Mouse (Mus musculus) hindbrain, embryonic 16.5 days (tissue): ENCODE measurements around the gene Gm29797. TPM values are rescaled to one million over a fixed set of nuclear protein-coding genes. Genes with fewer than 3 reads are reported as not detected.

Source experiments
- ATAC-seq: fragments of 200-750 bp; cut with Nextera tagmentation; 2 replicates; pipeline ENCODE4 v1.8.0; 2017; ENCODE audit warnings: moderate TSS enrichment, moderate library complexity
- H3K27ac ChIP-seq: fragments of 300-500 bp; sonication (generic); 2 replicates; pipeline ENCODE4 v1.5.1; 2014; ENCODE audit warnings: low read depth, mild to moderate bottlenecking, control low read depth, low read length, moderate library complexity
- H3K27me3 ChIP-seq: fragments of 300-500 bp; sonication (generic); replicated peaks from 2 replicates; pipeline ENCODE4 v1.6.1; 2014; ENCODE audit warnings: low read length; ENCODE audit not compliant: control insufficient read depth, insufficient read depth
- H3K36me3 ChIP-seq: fragments of 300-500 bp; sonication (generic); 2 replicates; pipeline ENCODE4 v1.6.1; 2014; ENCODE audit warnings: mild to moderate bottlenecking, low read length, moderate library complexity, mixed read lengths; ENCODE audit not compliant: control insufficient read depth, insufficient read depth
- H3K4me1 ChIP-seq: fragments of 300-500 bp; sonication (generic); 2 replicates; pipeline ENCODE4 v1.6.1; 2014; ENCODE audit warnings: low read depth, low read length; ENCODE audit not compliant: control insufficient read depth, insufficient read depth
- H3K4me2 ChIP-seq: fragments of 300-500 bp; sonication (generic); 2 replicates; pipeline ENCODE4 v1.6.1; 2014; ENCODE audit warnings: mild to moderate bottlenecking, low read length, control low read depth, moderate library complexity
- H3K4me3 ChIP-seq: fragments of 300-500 bp; sonication (generic); 2 replicates; pipeline ENCODE4 v1.5.1; 2014; ENCODE audit warnings: mild to moderate bottlenecking, low read length, control low read depth, moderate library complexity
- H3K9ac ChIP-seq: fragments of 300-500 bp; sonication (generic); 2 replicates; pipeline ENCODE4 v1.6.1; 2014; ENCODE audit warnings: low read depth, mild to moderate bottlenecking, control low read depth, low read length, moderate library complexity
- H3K9me3 ChIP-seq: fragments of 300-500 bp; sonication (generic); 2 replicates; pipeline ENCODE4 v1.6.1; 2014; ENCODE audit warnings: mild to moderate bottlenecking, low read length, moderate library complexity; ENCODE audit not compliant: control insufficient read depth
- WGBS: fragments of 180-500 bp; shearing (Covaris S2); extraction: QIAGEN DNeasy Blood & Tissue Kit; methylation state at CpG from one replicate; pipeline ENCODE4 v1.1.7; 2014; 5-methylcytosine and 5-hydroxymethylcytosine counted together
- polyA plus RNA-seq: library from polyadenylated mRNA; unstranded; fragments of >200 nt; fragmentation: Nextera tagmentation; extraction: Ambion mirVana; gene quantifications from 2 replicates; pipeline ENCODE4 v1.2.1, GENCODE M21; 2015

The Gm29797 gene
- polyA plus RNA-seq, 1 experiment from 2014 or later = not detected

DNA sequence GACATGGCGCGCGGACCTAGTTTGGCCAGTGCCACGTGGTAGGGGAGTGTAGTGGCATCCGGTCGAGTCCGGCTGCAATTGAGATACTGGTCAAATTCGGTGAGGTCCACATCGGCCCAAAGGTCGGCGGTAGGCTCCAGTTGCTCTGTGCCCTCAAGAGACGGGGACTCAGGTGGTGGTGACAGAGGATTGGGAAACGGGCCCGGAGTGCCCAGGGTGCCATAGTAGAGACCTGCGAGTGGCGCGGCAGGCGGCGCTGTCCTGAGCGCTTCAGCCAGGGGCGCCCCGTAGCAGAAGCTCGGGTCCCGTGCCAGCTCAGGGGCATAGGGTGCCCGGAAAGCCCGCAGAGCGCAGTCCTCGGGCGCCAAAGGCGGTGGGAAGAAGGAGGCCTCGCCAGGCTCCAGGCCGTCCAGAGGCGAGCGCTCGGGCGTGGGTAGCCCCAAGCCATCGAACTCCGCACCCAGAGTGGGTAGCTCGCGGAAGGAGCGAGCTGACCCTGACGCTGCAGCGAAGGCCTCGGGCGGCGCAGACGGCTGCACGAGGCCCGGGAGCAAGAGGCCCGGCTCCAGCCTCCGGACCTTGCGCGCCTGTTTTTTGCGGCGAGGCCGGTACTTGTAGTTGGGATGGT lies 13.6 kb downstream of the Gm29797 start:
- 2% methylated on average over 56 of the region's 56 CpGs for WGBS
- Histone ChIP-seq H3K27ac (no peak overlapping the region), H3K4me3 (peak overlapping the region; percentile 46), H3K4me2 (peak overlapping the region; percentile 66), H3K4me1 (peaks cover 13% of the 10 kb centered on the region), H3K9me3 (no peaks in the 10 kb centered on the region), H3K9ac (peak overlapping the region; percentile 57), H3K27me3 (peaks cover 37% of the 10 kb centered on the region), H3K36me3 (no peaks in the 10 kb centered on the region)
- ATAC-seq = peak; percentile 41; the same call in 1 of the 2 replicates

DNA sequence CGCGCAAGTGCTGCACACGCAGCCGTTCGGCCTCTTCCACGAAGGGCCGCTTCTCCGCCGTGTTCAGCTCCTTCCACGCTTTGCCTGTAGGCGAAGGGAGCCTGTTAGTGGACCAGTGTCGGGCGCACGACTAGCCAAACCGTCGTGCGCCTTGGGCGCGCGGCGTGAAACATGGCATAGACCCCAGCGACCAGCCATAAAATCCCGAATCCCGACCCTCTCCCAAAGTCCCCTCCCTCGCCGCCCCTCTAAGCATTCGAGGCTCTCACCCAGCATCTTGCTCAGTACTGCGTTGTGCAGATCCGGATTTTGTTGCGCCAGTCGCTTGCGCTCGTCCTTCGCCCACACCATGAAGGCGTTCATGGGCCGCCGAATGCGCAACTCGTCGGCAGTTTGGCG lies 14.1 kb downstream of the Gm29797 start:
- Histone ChIP-seq H3K4me3 (peak overlapping the region; percentile 46), H3K27me3 (peaks cover 37% of the 10 kb centered on the region), H3K27ac (peak overlapping the region; percentile 4; the same call in 1 of the 2 replicates), H3K4me1 (peaks cover 15% of the 10 kb centered on the region), H3K9ac (peak overlapping the region; percentile 57), H3K4me2 (peak overlapping the region; percentile 66), H3K36me3 (no peaks in the 10 kb centered on the region), H3K9me3 (no peaks in the 10 kb centered on the region)
- ATAC-seq = no peak
- 2% methylated on average over 41 of the region's 41 CpGs for WGBS

DNA sequence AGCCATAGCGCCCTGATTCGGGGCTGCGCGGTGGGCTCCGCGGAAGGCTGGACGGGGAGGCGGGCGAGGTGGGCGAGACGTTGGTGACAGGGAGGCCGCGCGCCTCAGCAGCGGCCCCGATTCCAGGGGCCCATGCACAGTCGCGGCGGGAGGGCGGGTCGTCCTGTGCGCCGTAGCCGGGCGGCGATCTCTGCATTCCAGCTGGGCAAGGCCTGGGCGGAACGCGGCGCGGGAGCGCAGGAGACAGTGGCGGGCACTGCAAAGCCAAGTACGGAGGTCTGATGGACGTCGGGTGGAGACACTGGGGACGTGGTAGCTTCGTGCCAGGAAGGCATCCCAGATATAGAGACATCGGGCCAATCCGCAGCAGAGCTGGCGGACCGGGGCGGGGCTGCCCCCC lies 14.5 kb downstream of the Gm29797 start, which contains the start of gene Sox18:
Gene Sox18, minus strand, starts transcription at position 315 of the 400 bp plus-strand sequence.
- H3K4me2 ChIP-seq = peak within 1 kb of the TSS; percentile 66
- ATAC-seq = 0 out of 2 replicates have a peak, but pooled peaks have one; percentile 38
- peak within 1 kb of the TSS; percentile 46 for H3K4me3 ChIP-seq
- H3K4me1 ChIP-seq = peaks cover 15% of the 10 kb centered on the region
- peaks cover 37% of the 10 kb centered on the region for H3K27me3 ChIP-seq
- H3K36me3 ChIP-seq = no peaks in the 10 kb centered on the region
- H3K27ac ChIP-seq = peak within 1 kb of the TSS; percentile 4; the same call in 1 of the 2 replicates
- WGBS = under 1% methylated on average over 40 of the region's 43 CpGs
- H3K9me3 ChIP-seq = no peaks in the 10 kb centered on the region
- peak within 1 kb of the TSS; percentile 57 for H3K9ac ChIP-seq

GRCm38 (mm10) chr2:181671984-181672383 lies 15.2 kb downstream of the Gm29797 start:
- Histone ChIP-seq H3K9ac (no peak overlapping the region), H3K9me3 (no peaks in the 10 kb centered on the region), H3K36me3 (no peaks in the 10 kb centered on the region), H3K4me2 (no peak overlapping the region), H3K27ac (no peak overlapping the region), H3K4me1 (peaks cover 15% of the 10 kb centered on the region), H3K27me3 (peaks cover 37% of the 10 kb centered on the region), H3K4me3 (no peak overlapping the region)
- 31% methylated on average over 7 of the region's 7 CpGs for WGBS
- no peak for ATAC-seq

GRCm38 (mm10) chr2:181673501-181673900 lies 16.7 kb downstream of the Gm29797 start:
- no peak overlapping the region for H3K4me3 ChIP-seq
- no peak overlapping the region for H3K9ac ChIP-seq
- no peak for ATAC-seq
- peaks cover 15% of the 10 kb centered on the region for H3K4me1 ChIP-seq
- H3K27ac ChIP-seq = no peak overlapping the region
- H3K4me2 ChIP-seq = no peak overlapping the region
- H3K36me3 ChIP-seq = no peaks in the 10 kb centered on the region
- 53% methylated on average over 1 of the region's 1 CpGs for WGBS
- H3K9me3 ChIP-seq = no peaks in the 10 kb centered on the region
- H3K27me3 ChIP-seq = peaks cover 34% of the 10 kb centered on the region

GRCm38 (mm10) chr2:181674934-181675333 lies 18.1 kb downstream of the Gm29797 start:
- peaks cover 21% of the 10 kb centered on the region for H3K4me1 ChIP-seq

GRCm38 (mm10) chr2:181675454-181675853 lies 18.6 kb downstream of the Gm29797 start:
- peaks cover 20% of the 10 kb centered on the region for H3K4me1 ChIP-seq
- ATAC-seq = peak; percentile 41; the same call in 1 of the 2 replicates
- no peaks in the 10 kb centered on the region for H3K9me3 ChIP-seq
- no peaks in the 10 kb centered on the region for H3K36me3 ChIP-seq
- peak overlapping the region; percentile 45 for H3K4me2 ChIP-seq
- no peak overlapping the region for H3K4me3 ChIP-seq
- peaks cover 23% of the 10 kb centered on the region for H3K27me3 ChIP-seq
- peak overlapping the region; percentile 29; the same call in 1 of the 2 replicates for H3K9ac ChIP-seq
- WGBS = 5% methylated on average over 14 of the region's 14 CpGs
- H3K27ac ChIP-seq = no peak overlapping the region

More at GRCm38 (mm10) chr2:181674934-181675333, 18.1 kb downstream of the Gm29797 start:
- Histone ChIP-seq H3K4me3 (no peak overlapping the region), H3K9me3 (no peaks in the 10 kb centered on the region), H3K27me3 (peaks cover 28% of the 10 kb centered on the region), H3K4me2 (no peak overlapping the region), H3K9ac (no peak overlapping the region), H3K27ac (no peak overlapping the region), H3K36me3 (no peaks in the 10 kb centered on the region)
- 77% methylated on average over 4 of the region's 4 CpGs for WGBS
- ATAC-seq = no peak

DNA sequence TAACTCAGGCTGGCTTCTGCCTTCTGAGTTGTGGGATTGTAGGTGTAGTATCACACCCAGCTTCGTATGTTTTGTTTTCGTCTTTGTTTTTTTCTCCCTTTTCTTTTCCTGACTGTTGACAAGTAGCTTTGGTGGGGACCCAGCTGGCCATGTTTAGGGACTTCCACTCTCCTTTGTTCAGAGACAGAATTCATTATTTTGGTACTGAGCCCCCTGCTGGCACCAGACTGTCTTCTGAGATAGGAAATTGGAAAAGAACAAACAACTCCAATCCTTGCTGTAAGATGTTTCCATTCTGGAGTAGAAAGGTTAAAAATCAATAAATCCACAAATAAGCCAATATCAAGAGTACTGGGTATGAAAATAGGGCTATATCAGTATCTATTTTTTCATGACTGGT lies 19.6 kb downstream of the Gm29797 start:
- ATAC-seq = no peak
- H3K9ac ChIP-seq = no peak overlapping the region
- no peak overlapping the region for H3K4me2 ChIP-seq
- WGBS = 19% methylated on average over 2 of the region's 2 CpGs
- H3K4me1 ChIP-seq = peaks cover 21% of the 10 kb centered on the region
- 0 out of 2 replicates have a peak overlapping the region, but pooled peaks have one; percentile 31 for H3K27ac ChIP-seq
- peaks cover 14% of the 10 kb centered on the region for H3K27me3 ChIP-seq
- H3K9me3 ChIP-seq = no peaks in the 10 kb centered on the region
- H3K4me3 ChIP-seq = no peak overlapping the region
- no peaks in the 10 kb centered on the region for H3K36me3 ChIP-seq

DNA sequence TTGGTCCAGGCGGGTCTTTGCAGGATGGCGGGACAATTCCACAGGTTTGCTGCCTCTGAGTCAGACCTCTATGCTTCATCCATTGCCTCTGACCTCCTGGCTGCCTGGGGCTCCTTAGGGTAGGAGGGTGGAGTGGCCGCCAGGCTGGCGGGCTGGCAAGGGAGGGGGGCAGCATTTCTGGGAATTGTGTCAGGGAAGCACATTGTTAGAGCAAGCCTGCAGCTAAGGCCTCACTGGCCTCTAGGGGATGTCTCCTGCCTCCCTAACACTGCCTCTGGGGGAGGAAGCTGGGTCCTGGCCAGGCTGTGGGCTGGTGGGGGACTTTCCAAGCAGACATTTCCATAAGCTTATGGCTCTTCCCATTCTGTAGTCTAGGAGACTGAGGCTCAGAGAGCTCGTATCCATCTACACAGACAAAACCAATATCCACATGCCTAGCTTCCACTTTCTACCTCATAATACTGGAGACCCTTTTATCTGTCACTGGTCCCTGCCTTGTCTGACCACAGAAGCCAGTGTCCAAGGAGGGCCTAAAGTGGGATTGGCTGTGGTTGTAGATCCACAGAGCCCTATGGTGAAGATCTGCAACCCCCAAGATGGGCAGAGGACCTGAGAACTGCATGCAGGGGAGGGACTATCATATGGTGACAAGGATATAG lies 20.4 kb downstream of the Gm29797 start:
- peaks cover 19% of the 10 kb centered on the region for H3K4me1 ChIP-seq
- no peaks in the 10 kb centered on the region for H3K9me3 ChIP-seq
- no peaks in the 10 kb centered on the region for H3K36me3 ChIP-seq
- H3K27ac ChIP-seq = no peak overlapping the region; the same call in 1 of the 2 replicates
- H3K27me3 ChIP-seq = peaks cover 7% of the 10 kb centered on the region
- H3K9ac ChIP-seq = no peak overlapping the region
- 62% methylated on average over 5 of the region's 5 CpGs for WGBS
- H3K4me2 ChIP-seq = no peak overlapping the region
- no peak for ATAC-seq
- H3K4me3 ChIP-seq = no peak overlapping the region
